Mouse (Mus musculus): ENCODE results near the gene Slc9a3. TPM values are rescaled to one million over a fixed set of nuclear protein-coding genes. Genes with fewer than 3 reads are reported as not detected.

Slc9a3 gene
- total RNA-seq (2012; rRNA removed) (not detected in 2 replicates), total RNA-seq (2014; rRNA removed) (not detected in 2 replicates), polyA plus RNA-seq (2012; ENCODE audit: insufficient read length, low read depth) (not detected in 2 replicates)

GRCm38 (mm10) chr13:74121141-74121602 lies at the start of gene Slc9a3:
Gene Slc9a3 (plus strand): TSS chr13:74121457.
- Histone ChIP-seq H3K36me3 (replicated peaks in 1 of 2; ENCODE audit: control insufficient read depth in 1 of 2, insufficient read depth in 1 of 2, low read length in 1 of 2) (no peaks in the 10 kb centered on the region), H3K9me3 (replicated peaks; ENCODE audit: low read length) (no peaks in the 10 kb centered on the region), H3K4me3 (replicated peaks in 1 of 3; ENCODE audit: low read depth in 2 of 3, low read length in 2 of 3, poor library complexity in 1 of 3) (no peak within 1 kb of the TSS), H3K9ac (ENCODE audit: insufficient read depth, low read depth) (no peak within 1 kb of the TSS), H3K27me3 (replicated peaks) (peaks cover 31% of the 10 kb centered on the region), H3K4me2 (ENCODE audit: insufficient read depth, low read depth, poor library complexity, severe bottlenecking) (no peak within 1 kb of the TSS), H3K27ac (ENCODE audit: insufficient read depth, low read depth) (no peak within 1 kb of the TSS), H3K4me1 (ENCODE audit: control insufficient read depth in 1 of 2, insufficient read depth in 2 of 2) (no peaks in the 10 kb centered on the region), H3K79me2 (replicated peaks; ENCODE audit: control insufficient read depth, extremely low read depth, insufficient read depth, poor library complexity, severe bottlenecking) (no peaks in the 10 kb centered on the region)
- DNase-seq (ENCODE audit: extremely low read depth) = no peak
- TF ChIP-seq MAZ (IDR thresholded peaks at IDR 0.05; ENCODE audit: low read depth, low read length) = no peak
- no peak for TF ChIP-seq MAFK (IDR thresholded peaks at IDR 0.05; ENCODE audit: insufficient replicate concordance, low read length)
- TF ChIP-seq EP300 (IDR thresholded peaks at IDR 0.05; ENCODE audit: low read length) = no peak
- no peak for TF ChIP-seq RAD21 (IDR thresholded peaks at IDR 0.05; ENCODE audit: low read depth, low read length)
- no peak for TF ChIP-seq NELFE (IDR thresholded peaks at IDR 0.05; ENCODE audit: low read depth, low read length)
- TF ChIP-seq MEF2A (IDR thresholded peaks at IDR 0.05; ENCODE audit: borderline replicate concordance, low read depth, low read length) = no peak
- no peak for TF ChIP-seq GABPA (IDR thresholded peaks at IDR 0.05; ENCODE audit: insufficient replicate concordance, low read depth, low read length)
- TF ChIP-seq ZC3H11A (IDR thresholded peaks at IDR 0.05; ENCODE audit: low read depth, low read length) = no peak
- TF ChIP-seq KAT2A (IDR thresholded peaks at IDR 0.05; ENCODE audit: insufficient replicate concordance, low read length) = no peak
- TF ChIP-seq MAX (IDR thresholded peaks at IDR 0.05; ENCODE audit: low read length) = no peak
- TF ChIP-seq TBP (conservative IDR thresholded peaks at IDR 0.05; ENCODE audit: low read depth, low read length) = no peak
- no peak for TF ChIP-seq TCF12 (IDR thresholded peaks at IDR 0.05; ENCODE audit: low read depth, low read length)
- no peak for TF ChIP-seq ZKSCAN1 (IDR thresholded peaks at IDR 0.05; ENCODE audit: borderline replicate concordance, low read depth, low read length)
- no peak for TF ChIP-seq POLR2A (IDR thresholded peaks at IDR 0.05; ENCODE audit: low read depth, low read length)
- no peak for TF ChIP-seq HCFC1 (IDR thresholded peaks at IDR 0.05; ENCODE audit: low read depth, low read length)
- no peak for TF ChIP-seq MYC (IDR thresholded peaks at IDR 0.05; ENCODE audit: low read depth, low read length)
- no peak for TF ChIP-seq JUND (conservative IDR thresholded peaks at IDR 0.05; ENCODE audit: low read depth, low read length)
- no peak for TF ChIP-seq SIN3A (IDR thresholded peaks at IDR 0.05; ENCODE audit: low read length)
- TF ChIP-seq MXI1 (IDR thresholded peaks at IDR 0.05; ENCODE audit: low read depth, low read length) = no peak
- in situ Hi-C loops (cut with MboI; ENCODE audit: low pct_ligation_motif_present, low pct_unique_long_range_greater_than_20kb, low sequenced_read_pairs) (no loop called here), dilution Hi-C loops (cut with MboI; ENCODE audit: extremely low pct_ligation_motif_present, extremely low pct_unique_long_range_greater_than_20kb, low sequenced_read_pairs) (no loop called here)

GRCm38 (mm10) chr13:74071714-74072113 lies 49.5 kb upstream of the Slc9a3 start:
- no peak overlapping the region for H3K4me2 ChIP-seq (ENCODE audit: insufficient read depth, low read depth, poor library complexity, severe bottlenecking)
- no peaks in the 10 kb centered on the region for H3K79me2 ChIP-seq (replicated peaks; ENCODE audit: control insufficient read depth, extremely low read depth, insufficient read depth, poor library complexity, severe bottlenecking)
- dilution Hi-C loops (cut with MboI; ENCODE audit: extremely low pct_ligation_motif_present, extremely low pct_unique_long_range_greater_than_20kb, low sequenced_read_pairs) = no loop called here
- H3K9me3 ChIP-seq (replicated peaks; ENCODE audit: low read length) = no peaks in the 10 kb centered on the region
- no peaks in the 10 kb centered on the region for H3K4me1 ChIP-seq (ENCODE audit: control insufficient read depth in 1 of 2, insufficient read depth in 2 of 2)
- no peak overlapping the region for H3K27ac ChIP-seq (ENCODE audit: insufficient read depth, low read depth)
- DNase-seq (ENCODE audit: extremely low read depth) = no peak
- TF ChIP-seq MAFK (IDR thresholded peaks at IDR 0.05; ENCODE audit: insufficient replicate concordance, low read length) (no peak), USF2 (conservative IDR thresholded peaks at IDR 0.05; ENCODE audit: low read depth, low read length) (no peak)
- H3K36me3 ChIP-seq (replicated peaks in 1 of 2; ENCODE audit: control insufficient read depth in 1 of 2, insufficient read depth in 1 of 2, low read length in 1 of 2) = no peaks in the 10 kb centered on the region
- H3K4me3 ChIP-seq (replicated peaks in 1 of 3; ENCODE audit: low read depth in 2 of 3, low read length in 2 of 3, poor library complexity in 1 of 3) = no peak overlapping the region
- in situ Hi-C loops (cut with MboI; ENCODE audit: low pct_ligation_motif_present, low pct_unique_long_range_greater_than_20kb, low sequenced_read_pairs) = no loop called here
- H3K27me3 ChIP-seq (replicated peaks) = peaks cover 44% of the 10 kb centered on the region
- H3K9ac ChIP-seq (ENCODE audit: insufficient read depth, low read depth) = no peak overlapping the region
